Mouse (Mus musculus) thymus, postnatal 25 days (tissue): ENCODE measurements at regions not wholly inside any gene's neighbourhood (a gene's known extent, or its start where the extent isn't known, plus 50 kb on each side); places are given as distances from the start of the nearest gene placed in this dataset.

ENCODE experiments used
- DNase-seq: peaks from one replicate; pipeline ENCODE4 v3.0.0; 2022

GRCm38 (mm10) chr3:18670203-18670700 is 722.0 kb downstream of the Cypt12 start:
- DNase-seq, result no peak

GRCm38 (mm10) chr3:18671681-18672080 is 723.5 kb downstream of the Cypt12 start:
- no peak for DNase-seq

GRCm38 (mm10) chr3:18683346-18684101 is 735.3 kb downstream of the Cypt12 start:
- no peak for DNase-seq

GRCm38 (mm10) chr3:18695113-18695792 is 747.0 kb downstream of the Cypt12 start:
- DNase-seq, result no peak

GRCm38 (mm10) chr3:18696981-18697660 is 748.9 kb downstream of the Cypt12 start:
- no peak for DNase-seq

- DNase-seq, result no peak
These were observed 749.9 kb downstream of the Cypt12 start for GRCm38 (mm10) chr3:18698106-18698505.

GRCm38 (mm10) chr3:18705165-18705564 is 757.0 kb downstream of the Cypt12 start:
- DNase-seq, result no peak

- no peak for DNase-seq
These were observed 757.5 kb downstream of the Cypt12 start for GRCm38 (mm10) chr3:18705756-18706155.

- no peak for DNase-seq
These were observed 758.1 kb downstream of the Cypt12 start for GRCm38 (mm10) chr3:18706356-18706755.

- no peak for DNase-seq
These were observed 759.5 kb downstream of the Cypt12 start for GRCm38 (mm10) chr3:18707730-18708129.

GRCm38 (mm10) chr3:18711661-18712060 is 763.5 kb downstream of the Cypt12 start:
- DNase-seq, result no peak

- no peak for DNase-seq
These were observed 765.8 kb downstream of the Cypt12 start for GRCm38 (mm10) chr3:18713986-18714385.

GRCm38 (mm10) chr3:18714968-18715630 is 766.9 kb downstream of the Cypt12 start:
- no peak for DNase-seq

GRCm38 (mm10) chr3:18715776-18716175 is 767.6 kb downstream of the Cypt12 start:
- DNase-seq, result no peak

- DNase-seq, result no peak
These were observed 777.3 kb downstream of the Cypt12 start for GRCm38 (mm10) chr3:18725507-18725906.

GRCm38 (mm10) chr3:18731251-18731650 is 783.0 kb downstream of the Cypt12 start:
- no peak for DNase-seq

GRCm38 (mm10) chr3:18731674-18732073 is 783.5 kb downstream of the Cypt12 start:
- no peak for DNase-seq

GRCm38 (mm10) chr3:18733540-18733939 is 785.3 kb downstream of the Cypt12 start:
- no peak for DNase-seq

- no peak for DNase-seq
These were observed 790.7 kb downstream of the Cypt12 start for GRCm38 (mm10) chr3:18738946-18739345.

- no peak for DNase-seq
These were observed 792.1 kb downstream of the Cypt12 start for GRCm38 (mm10) chr3:18740344-18740743.

- DNase-seq, result no peak
These were observed 795.3 kb downstream of the Cypt12 start for GRCm38 (mm10) chr3:18743474-18743873.

GRCm38 (mm10) chr3:18744216-18744615 is 796.0 kb downstream of the Cypt12 start:
- DNase-seq, result no peak

GRCm38 (mm10) chr3:18746206-18746605 is 798.0 kb downstream of the Cypt12 start:
- no peak for DNase-seq
